Mouse (Mus musculus) ES-Bruce4 (cell line): ENCODE results near the gene C3. TPM values are rescaled to one million over a fixed set of nuclear protein-coding genes. Genes with fewer than 3 reads are reported as not detected.

Source experiments
- H3K27ac ChIP-seq: 2 replicates; pipeline ENCODE4 v1.5.1; 2012; ENCODE audit warnings: low read length, inconsistent platforms; ENCODE audit not compliant: insufficient read depth
- H3K27me3 ChIP-seq: 2 replicates; pipeline ENCODE4 v1.6.1; 2012; ENCODE audit warnings: mild to moderate bottlenecking, low read length, inconsistent platforms; ENCODE audit not compliant: control insufficient read depth, poor library complexity, insufficient read depth, severe bottlenecking
- H3K36me3 ChIP-seq: 2 replicates; pipeline ENCODE4 v1.6.1; 2012; ENCODE audit warnings: inconsistent platforms, mild to moderate bottlenecking, low read length, moderate library complexity; ENCODE audit not compliant: control insufficient read depth, poor library complexity, insufficient read depth, severe bottlenecking
- H3K4me1 ChIP-seq: one replicate; pipeline ENCODE4 v1.8.1; 2011; ENCODE audit warnings: low read length; ENCODE audit not compliant: control insufficient read depth, insufficient read depth
- H3K4me3 ChIP-seq: 2 replicates; pipeline ENCODE4 v1.5.1; 2011; ENCODE audit warnings: low read depth, mild to moderate bottlenecking, low read length
- H3K9ac ChIP-seq: 2 replicates; pipeline ENCODE4 v1.6.1; 2012; ENCODE audit warnings: low read depth, mild to moderate bottlenecking, inconsistent platforms; ENCODE audit not compliant: poor library complexity, severe bottlenecking
- H3K9me3 ChIP-seq: replicated peaks from 2 replicates; pipeline ENCODE4 v1.6.1; 2012; ENCODE audit warnings: mild to moderate bottlenecking, low read length, inconsistent platforms; ENCODE audit not compliant: control insufficient read depth, poor library complexity, insufficient read depth, severe bottlenecking
- CTCF ChIP-seq: IDR thresholded peaks from one replicate; pipeline ENCODE4 v1.8.1; 2011; ENCODE audit warnings: low read depth, low read length
- EP300 ChIP-seq: IDR thresholded peaks from 2 replicates; pipeline ENCODE4 v1.6.1; 2011; ENCODE audit warnings: low read depth, low read length; ENCODE audit not compliant: insufficient read depth
- POLR2A ChIP-seq: IDR thresholded peaks from one replicate; pipeline ENCODE4 v1.8.1; 2011; ENCODE audit warnings: low read length; ENCODE audit not compliant: insufficient read depth
- polyA plus RNA-seq: library from polyadenylated mRNA; stranded (reverse); fragments of >200 nt; gene quantifications from 2 replicates; pipeline ENCODE4 v1.2.4, GENCODE M21; 2011; ENCODE audit warnings: low read depth; ENCODE audit not compliant: missing spikeins, insufficient read depth, insufficient read length

The C3 gene
- polyA plus RNA-seq, 1 experiment = 0.94 TPM

DNA sequence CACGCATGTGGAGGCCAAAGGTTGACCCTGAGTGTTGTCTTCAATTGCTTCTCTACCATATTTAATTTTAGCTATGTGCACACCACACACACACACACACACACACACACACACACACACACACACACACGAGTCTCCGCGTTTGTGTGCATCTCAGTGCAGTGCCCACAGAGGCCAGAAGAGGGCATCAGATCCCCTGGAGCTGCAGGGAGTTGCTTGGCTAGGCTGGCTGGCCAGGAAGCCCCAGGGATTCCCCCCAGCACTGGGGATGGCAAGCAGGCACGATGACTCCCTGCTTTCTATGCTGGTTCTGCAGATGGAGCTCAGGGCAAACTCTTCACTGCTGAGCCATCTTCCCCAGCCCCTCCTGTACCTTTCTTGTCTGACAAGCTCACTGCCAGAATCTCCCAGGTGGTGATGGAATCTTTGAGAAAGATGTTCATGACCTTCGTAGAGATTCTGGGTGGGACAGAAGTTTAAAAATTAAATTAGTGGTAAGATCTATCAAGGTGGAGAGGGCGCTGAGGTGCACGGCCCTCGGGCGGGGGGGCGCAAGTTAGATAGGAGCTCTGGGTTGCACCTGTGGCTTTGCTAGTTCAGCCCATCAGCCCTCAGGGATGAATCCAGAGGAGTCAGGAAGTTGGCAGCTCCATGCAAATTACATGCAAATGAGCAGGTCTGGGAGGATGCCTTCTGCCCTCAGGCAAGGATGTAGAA is 8.6 kb downstream of the C3 start:
- no peaks in the 10 kb centered on the region for H3K36me3 ChIP-seq
- no peaks in the 10 kb centered on the region for H3K27me3 ChIP-seq
- no peaks in the 10 kb centered on the region for H3K9me3 ChIP-seq
- H3K4me1 ChIP-seq = no peaks in the 10 kb centered on the region
- H3K9ac ChIP-seq = no peak overlapping the region
- H3K4me3 ChIP-seq = no peak overlapping the region
- H3K27ac ChIP-seq = no peak overlapping the region
- peak; percentile 76 for TF ChIP-seq CTCF
- 0 out of 2 replicates have a peak, but pooled peaks have one; percentile 10 for TF ChIP-seq EP300
- no peak for TF ChIP-seq POLR2A

DNA sequence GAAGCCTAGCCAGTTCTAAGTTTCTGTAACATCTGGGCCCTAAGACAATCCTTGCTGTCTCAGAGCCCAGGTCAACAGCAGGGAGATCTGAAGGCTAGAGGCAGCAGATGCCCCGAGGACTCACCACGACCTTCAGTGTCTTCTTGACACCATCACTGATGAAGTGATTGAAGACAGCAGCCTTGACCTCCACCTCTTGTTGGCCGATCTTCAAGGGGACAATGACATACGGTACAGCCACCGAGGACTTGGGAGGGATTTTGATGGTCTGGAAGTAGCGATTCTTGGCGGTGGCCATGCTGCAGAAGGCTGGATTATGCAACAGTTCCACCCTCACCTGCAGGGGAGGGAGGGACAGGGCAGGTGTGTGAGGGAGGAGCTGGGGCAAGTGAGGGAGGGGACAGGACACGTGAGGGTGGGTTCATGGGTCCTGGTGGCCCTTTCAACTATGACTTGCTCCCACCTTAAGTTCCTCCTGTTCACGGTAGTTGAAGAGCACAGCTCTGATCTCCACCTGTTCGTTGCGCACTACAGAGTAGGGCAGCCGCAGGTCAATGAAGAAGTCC is 9.5 kb downstream of the C3 start:
- Histone ChIP-seq H3K27ac (no peak overlapping the region), H3K4me1 (no peaks in the 10 kb centered on the region), H3K9ac (no peak overlapping the region), H3K9me3 (no peaks in the 10 kb centered on the region), H3K36me3 (no peaks in the 10 kb centered on the region), H3K27me3 (no peaks in the 10 kb centered on the region), H3K4me3 (no peak overlapping the region)
- TF ChIP-seq CTCF (no peak), POLR2A (no peak), EP300 (no peak)

DNA sequence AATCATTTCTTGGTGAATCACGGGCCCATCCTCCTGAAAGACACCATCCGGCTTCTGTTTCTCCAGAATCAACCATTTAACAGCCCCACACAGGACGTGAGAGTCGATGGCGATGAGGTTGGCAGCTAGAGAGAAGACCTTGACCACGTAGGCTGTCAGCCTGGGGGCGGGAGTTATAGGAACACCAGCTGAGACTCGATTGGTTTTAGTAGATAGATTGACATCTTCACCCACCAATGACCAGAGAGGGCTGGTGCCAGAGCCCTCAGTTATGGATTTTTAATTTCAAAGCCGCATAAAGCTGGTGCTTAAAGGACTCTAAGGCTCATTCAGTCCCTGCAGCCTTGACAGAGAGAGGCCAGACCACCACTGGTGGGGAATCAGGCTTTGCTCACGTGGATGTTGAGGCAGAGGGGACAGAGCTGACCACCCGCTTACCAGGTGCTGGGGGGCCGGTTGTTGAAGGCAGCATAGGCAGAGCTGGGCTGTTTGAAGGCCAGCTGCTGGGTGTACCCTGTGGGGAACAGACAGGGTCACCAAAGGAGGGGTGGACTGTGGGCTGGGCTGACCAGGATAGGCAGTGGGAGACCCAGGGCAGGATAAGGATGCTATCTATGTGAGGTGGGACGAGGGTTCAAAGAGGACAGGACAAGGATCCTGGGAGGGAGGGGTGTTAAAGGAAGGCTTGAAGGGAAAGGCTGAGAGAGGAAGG is 13.1 kb downstream of the C3 start:
- H3K9ac ChIP-seq = no peak overlapping the region
- TF ChIP-seq CTCF = no peak
- no peak for TF ChIP-seq POLR2A
- TF ChIP-seq EP300 = no peak
- no peaks in the 10 kb centered on the region for H3K4me1 ChIP-seq
- no peaks in the 10 kb centered on the region for H3K36me3 ChIP-seq
- no peaks in the 10 kb centered on the region for H3K27me3 ChIP-seq
- H3K9me3 ChIP-seq = no peaks in the 10 kb centered on the region
- no peak overlapping the region for H3K27ac ChIP-seq
- H3K4me3 ChIP-seq = no peak overlapping the region

DNA sequence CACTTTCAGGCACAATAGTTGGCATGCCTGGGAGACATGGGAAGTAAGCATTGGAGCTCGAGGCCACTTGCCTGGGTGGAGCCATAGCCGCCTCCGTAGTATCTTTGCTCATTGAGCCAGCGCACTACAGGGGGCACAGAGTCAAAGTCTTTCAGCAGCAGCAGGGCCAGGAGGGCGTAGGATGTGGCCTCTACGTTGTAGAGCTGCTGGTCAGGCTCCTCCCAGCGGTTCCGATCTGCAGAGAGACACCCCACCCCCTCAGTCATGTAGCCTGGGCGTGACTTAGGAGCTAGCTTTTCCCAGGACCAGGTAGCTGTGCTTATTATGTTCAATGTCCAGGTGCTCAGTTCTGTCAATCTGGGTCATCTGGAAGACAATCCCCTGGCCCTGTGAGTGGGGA is 16.4 kb downstream of the C3 start:
- no peak overlapping the region for H3K9ac ChIP-seq
- no peak overlapping the region for H3K4me3 ChIP-seq
- H3K27me3 ChIP-seq = no peaks in the 10 kb centered on the region
- no peak overlapping the region for H3K27ac ChIP-seq
- H3K36me3 ChIP-seq = no peaks in the 10 kb centered on the region
- no peaks in the 10 kb centered on the region for H3K4me1 ChIP-seq
- no peak for TF ChIP-seq CTCF
- TF ChIP-seq EP300 = no peak
- H3K9me3 ChIP-seq = no peaks in the 10 kb centered on the region

GRCm38 (mm10) chr17:57209330-57209729 is 18.6 kb downstream of the C3 start:
- Histone ChIP-seq H3K9me3 (no peaks in the 10 kb centered on the region), H3K36me3 (no peaks in the 10 kb centered on the region), H3K4me1 (no peaks in the 10 kb centered on the region), H3K9ac (no peak overlapping the region), H3K27me3 (no peaks in the 10 kb centered on the region), H3K4me3 (no peak overlapping the region), H3K27ac (no peak overlapping the region)
- TF ChIP-seq EP300 (no peak), CTCF (no peak)

DNA sequence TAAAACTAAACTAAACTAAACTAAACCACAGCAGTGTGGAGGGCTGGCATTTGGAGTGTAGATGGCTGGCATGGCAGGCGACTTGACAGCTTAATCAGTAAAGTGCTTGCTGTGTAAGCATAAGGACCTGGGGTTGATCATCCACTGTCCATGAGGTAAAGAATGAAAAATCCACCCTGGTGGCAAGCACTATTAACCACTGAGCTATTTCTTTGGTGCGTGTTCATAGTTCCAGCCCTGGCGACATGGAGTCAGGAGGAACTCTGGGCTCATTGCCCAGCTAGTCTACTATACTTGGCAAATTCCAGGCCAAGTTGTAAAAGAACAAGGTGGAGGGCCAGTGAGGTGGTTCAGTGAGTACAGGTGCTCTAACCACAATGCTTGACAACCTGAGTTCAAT is 20.0 kb downstream of the C3 start:
- no peak overlapping the region for H3K27ac ChIP-seq
- no peaks in the 10 kb centered on the region for H3K36me3 ChIP-seq

More for the DNA sequence above, 20.0 kb downstream of the C3 start:
- no peaks in the 10 kb centered on the region for H3K9me3 ChIP-seq
- H3K9ac ChIP-seq = no peak overlapping the region
- H3K4me3 ChIP-seq = no peak overlapping the region
- no peaks in the 10 kb centered on the region for H3K4me1 ChIP-seq
- H3K27me3 ChIP-seq = no peaks in the 10 kb centered on the region
- no peak for TF ChIP-seq POLR2A
- no peak for TF ChIP-seq CTCF
